Comparison of ENCODE assay signal across 8 mouse cellular contexts in the genomic region with DNA sequence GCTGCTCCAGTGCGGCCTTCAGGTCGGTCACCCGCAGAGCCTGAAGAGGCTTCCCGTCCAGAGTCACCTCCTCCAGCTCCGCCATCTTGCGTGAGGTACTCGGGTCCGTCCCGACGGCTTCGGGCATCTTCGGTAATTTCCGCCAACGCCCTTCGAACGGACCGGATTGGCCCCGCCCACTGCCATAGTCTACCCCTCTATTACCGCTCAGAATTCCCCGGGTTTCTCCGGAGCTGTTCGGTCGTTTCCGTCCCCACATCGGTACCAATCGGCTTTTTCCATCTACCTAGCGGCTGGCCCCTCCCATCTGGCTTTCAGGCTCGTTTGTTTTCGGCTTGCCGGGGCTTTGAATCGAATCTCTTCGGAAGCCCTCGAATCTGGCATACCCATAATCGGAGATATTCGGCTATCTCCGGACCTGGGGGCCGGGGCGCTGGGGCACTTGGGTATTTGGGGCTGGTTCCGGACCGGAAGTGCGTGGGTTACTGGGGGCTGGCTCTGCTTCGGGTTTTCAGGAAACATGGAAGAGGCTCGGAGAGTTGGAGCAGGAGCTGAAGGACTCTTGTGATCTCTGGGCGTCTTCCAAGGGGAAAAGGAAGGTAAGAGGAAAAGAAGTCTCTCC. TPM values are rescaled to one million over a fixed set of nuclear protein-coding genes. Genes with fewer than 3 reads are reported as not detected.
DNase-seq lines count a peak whose midpoint lies in the region; ATAC-seq and TF ChIP-seq lines count a peak whose summit lies in the region.

A gene (minus strand): TSS at position 410 of the 622 bp plus-strand sequence.

- WGBS in hindbrain, embryonic 10.5 days: under 1% methylated on average over 44 of the region's 44 CpGs
- under 1% methylated on average over 44 of the region's 44 CpGs for WGBS in lung, postnatal 0 days

- peak within 1 kb of the TSS; percentile 99 for H3K9ac ChIP-seq in lung, postnatal 0 days (replicated peaks; ENCODE audit: low read depth)

- peak within 1 kb of the TSS; percentile 98 for H3K27ac ChIP-seq in hindbrain, embryonic 10.5 days
- peak within 1 kb of the TSS; percentile 98 for H3K27ac ChIP-seq in lung, postnatal 0 days (ENCODE audit: low read length)

- peak within 1 kb of the TSS; percentile 71 for H3K4me2 ChIP-seq in lung, postnatal 0 days (replicated peaks; ENCODE audit: low read depth, low read length)

- peak within 1 kb of the TSS; percentile 91 for H3K4me3 ChIP-seq in hindbrain, embryonic 10.5 days
- H3K4me3 ChIP-seq in lung, postnatal 0 days (ENCODE audit: low read depth, low read length): peak within 1 kb of the TSS; percentile 96

- peaks cover 56% of the 10 kb centered on the region for H3K36me3 ChIP-seq in hindbrain, embryonic 10.5 days
- no peaks in the 10 kb centered on the region; the same call in 1 of the 2 replicates for H3K36me3 ChIP-seq in lung, postnatal 0 days (ENCODE audit: insufficient read depth, low read length)

- TF ChIP-seq CTCF in lung, postnatal 0 days (IDR thresholded peaks at IDR 0.05): no peak

- no peaks in the 10 kb centered on the region for H3K9me3 ChIP-seq in hindbrain, embryonic 10.5 days
- H3K9me3 ChIP-seq in lung, postnatal 0 days (ENCODE audit: low read length): no peaks in the 10 kb centered on the region

- H3K27me3 ChIP-seq in hindbrain, embryonic 10.5 days (ENCODE audit: insufficient read depth, poor library complexity, severe bottlenecking): no peaks in the 10 kb centered on the region
- no peaks in the 10 kb centered on the region for H3K27me3 ChIP-seq in lung, postnatal 0 days (replicated peaks; ENCODE audit: insufficient read depth, low read length)

- peak; percentile 87 for ATAC-seq in frontal cortex, adult (ENCODE audit: low TSS enrichment)
- ATAC-seq in lung, postnatal 0 days: peak; percentile 96

- peaks cover 22% of the 10 kb centered on the region for H3K4me1 ChIP-seq in hindbrain, embryonic 10.5 days (replicated peaks)
- H3K4me1 ChIP-seq in lung, postnatal 0 days (ENCODE audit: insufficient read depth, low read depth, low read length): peaks cover 8% of the 10 kb centered on the region; the same call in 1 of the 2 replicates

- peak; percentile 65; the same call in 1 of the 2 replicates for TF ChIP-seq EP300 in lung, postnatal 0 days (IDR thresholded peaks at IDR 0.05)

- DNase-seq in MN1 (ENCODE audit: low spot score): peak; percentile 99
- peak; percentile 100 for DNase-seq in cerebellum, adult 9-10 months
- DNase-seq in hindbrain, embryonic 10.5 days (ENCODE audit: low spot score): peak; percentile 100
- peak; percentile 100 for DNase-seq in layer of hippocampus, adult 9-11 months
- peak; percentile 100 for DNase-seq in lung, postnatal 0 days (ENCODE audit: low spot score)
- DNase-seq in ovary, postnatal 14 days (ENCODE audit: low spot score): peak; percentile 100
- peak; percentile 100 for DNase-seq in thymus, postnatal 14 days

RNA-seq across cellular contexts. Expression of the gene that starts here (rescaled TPM):
- polyA plus RNA-seq in hindbrain, embryonic 10.5 days (2016; fragmentation: Nextera tagmentation; extraction: Ambion mirVana): 130 and 147 TPM in 2 replicates
- 74.0 and 82.5 TPM in 2 replicates for polyA plus RNA-seq in lung, postnatal 0 days (2015; fragmentation: Nextera tagmentation; extraction: Ambion mirVana)

Comparison
In these comparisons a context has a peak if more than half of its experiments do, and no peak if none do; other contexts are left out.
1. Peak in every context shown above with its lines: DNase-seq, ATAC-seq, H3K4me3 ChIP-seq and H3K27ac ChIP-seq.